Mouse (Mus musculus) heart, embryonic 14.5 days (tissue): ENCODE results near the gene Skp2. TPM values are rescaled to one million over a fixed set of nuclear protein-coding genes. Genes with fewer than 3 reads are reported as not detected.

Experiments used
- ATAC-seq: fragments of 200-750 bp; cut with Nextera tagmentation; 2 replicates; pipeline ENCODE4 v1.8.0; 2017; ENCODE audit warnings: low read depth, moderate TSS enrichment; ENCODE audit not compliant: insufficient number of reproducible peaks, insufficient read depth, low FRiP score
- H3K27ac ChIP-seq, 2 experiments: fragments of 200-500 bp in 1 of 2; fragments of 300-500 bp in 1 of 2; sonication (generic) in 1 of 2; replicated peaks in 1 of 2; 2 replicates each; pipeline ENCODE4 v1.5.1; 2012 to 2014; ENCODE audit warnings: low read depth in 2 of 2, low read length in 2 of 2, control low read depth in 1 of 2, mild to moderate bottlenecking in 1 of 2, mixed read lengths in 1 of 2; ENCODE audit not compliant: control insufficient read depth in 1 of 2, insufficient read depth in 1 of 2
- H3K27me3 ChIP-seq: fragments of 300-500 bp; sonication (generic); 2 replicates; pipeline ENCODE4 v1.6.1; 2014; ENCODE audit warnings: mild to moderate bottlenecking, low read length, control low read depth; ENCODE audit not compliant: control insufficient read depth, insufficient read depth
- H3K36me3 ChIP-seq: fragments of 300-500 bp; sonication (generic); 2 replicates; pipeline ENCODE4 v1.6.1; 2014; ENCODE audit warnings: mild to moderate bottlenecking, control low read depth, low read length, mixed read lengths; ENCODE audit not compliant: control insufficient read depth, insufficient read depth
- H3K4me1 ChIP-seq, 2 experiments: fragments of 200-500 bp in 1 of 2; fragments of 300-500 bp in 1 of 2; sonication (generic) in 1 of 2; 2 replicates each; pipeline ENCODE4 v1.6.1; 2012 to 2014; ENCODE audit warnings: low read length in 2 of 2, control low read depth in 1 of 2, mixed read lengths in 1 of 2; ENCODE audit not compliant: control insufficient read depth in 2 of 2, insufficient read depth in 2 of 2
- H3K4me2 ChIP-seq: fragments of 300-500 bp; sonication (generic); 2 replicates; pipeline ENCODE4 v1.6.1; 2014; ENCODE audit warnings: mild to moderate bottlenecking, low read length
- H3K4me3 ChIP-seq, 2 experiments: fragments of 200-500 bp in 1 of 2; fragments of 300-500 bp in 1 of 2; sonication (generic) in 1 of 2; 2 replicates each; pipeline ENCODE4 v1.5.1; 2012 to 2014; ENCODE audit warnings: low read length in 2 of 2, mild to moderate bottlenecking in 2 of 2, control low read depth in 1 of 2, low read depth in 1 of 2, moderate library complexity in 1 of 2; ENCODE audit not compliant: control insufficient read depth in 1 of 2, insufficient read depth in 1 of 2
- H3K9ac ChIP-seq: fragments of 300-500 bp; sonication (generic); 2 replicates; pipeline ENCODE4 v1.6.1; 2014; ENCODE audit warnings: mild to moderate bottlenecking, low read length
- H3K9me3 ChIP-seq: fragments of 300-500 bp; sonication (generic); 2 replicates; pipeline ENCODE4 v1.6.1; 2016; ENCODE audit warnings: low read length, control low read depth; ENCODE audit not compliant: control insufficient read depth
- WGBS: fragments of 180-500 bp; shearing (Covaris S2); extraction: QIAGEN DNeasy Blood & Tissue Kit; methylation state at CpG from one replicate; pipeline ENCODE4 v1.1.7; 2014; 5-methylcytosine and 5-hydroxymethylcytosine counted together
- polyA plus RNA-seq: library from polyadenylated mRNA; unstranded; fragments of >200 nt; fragmentation: Nextera tagmentation; extraction: Ambion mirVana; gene quantifications from 2 replicates; pipeline ENCODE4 v1.2.1, GENCODE M21; 2014

Skp2 gene
- polyA plus RNA-seq, 1 experiment from 2014 or later, result 23.1 TPM

GRCm38 (mm10) chr15:9073684-9074083 is 81.5 kb downstream of the Skp2 start:
- no peak for ATAC-seq
- Histone ChIP-seq H3K36me3 (no peaks in the 10 kb centered on the region), H3K27me3 (no peaks in the 10 kb centered on the region), H3K4me3 (peak overlapping the region; percentile 80 to 91; a peak in 3 of 4 replicates), H3K9me3 (no peaks in the 10 kb centered on the region), H3K4me2 (peak overlapping the region; percentile 71), H3K27ac (peak overlapping the region; percentile 79 to 94), H3K4me1 (peaks cover 31 to 58% of the 10 kb centered on the region in 2 experiments), H3K9ac (peak overlapping the region; percentile 96)
- 61% methylated on average over 5 of the region's 5 CpGs for WGBS

- peaks cover 28 to 52% of the 10 kb centered on the region in 2 experiments for H3K4me1 ChIP-seq
- WGBS, result 14% methylated on average over 12 of the region's 12 CpGs
Observed at GRCm38 (mm10) chr15:9073067-9073608, 82.1 kb downstream of the Skp2 start.

GRCm38 (mm10) chr15:9072630-9073029 is 82.6 kb downstream of the Skp2 start:
- 10% methylated on average over 5 of the region's 5 CpGs for WGBS
- no peaks in the 10 kb centered on the region for H3K9me3 ChIP-seq
- ATAC-seq, result no peak
- H3K4me1 ChIP-seq, result peaks cover 26 to 48% of the 10 kb centered on the region in 2 experiments
- H3K36me3 ChIP-seq, result no peaks in the 10 kb centered on the region
- H3K4me3 ChIP-seq, result peak overlapping the region; percentile 80 to 91
- H3K27me3 ChIP-seq, result no peaks in the 10 kb centered on the region
- H3K9ac ChIP-seq, result peak overlapping the region; percentile 96
- peak overlapping the region; percentile 71 for H3K4me2 ChIP-seq
- H3K27ac ChIP-seq, result peak overlapping the region; percentile 79 to 94

More at GRCm38 (mm10) chr15:9073067-9073608, 82.1 kb downstream of the Skp2 start:
- Histone ChIP-seq H3K9ac (peak overlapping the region; percentile 96), H3K27ac (peak overlapping the region; percentile 79 to 94), H3K4me3 (peak overlapping the region; percentile 80 to 91), H3K4me2 (peak overlapping the region; percentile 71), H3K36me3 (no peaks in the 10 kb centered on the region), H3K27me3 (no peaks in the 10 kb centered on the region), H3K9me3 (no peaks in the 10 kb centered on the region)
- no peak for ATAC-seq

GRCm38 (mm10) chr15:9071556-9072544 is 83.4 kb downstream of the Skp2 start:
- Histone ChIP-seq H3K4me3 (peak overlapping the region; percentile 80 to 91), H3K4me1 (peaks cover 22 to 43% of the 10 kb centered on the region in 2 experiments), H3K36me3 (no peaks in the 10 kb centered on the region), H3K4me2 (peak overlapping the region; percentile 71), H3K27me3 (no peaks in the 10 kb centered on the region), H3K27ac (peak overlapping the region; percentile 75 to 94), H3K9me3 (no peaks in the 10 kb centered on the region), H3K9ac (peak overlapping the region; percentile 96)
- peak; percentile 4; the same call in 1 of the 2 replicates for ATAC-seq
- under 1% methylated on average over 65 of the region's 66 CpGs for WGBS

- peak; percentile 99 for ATAC-seq
- H3K27ac ChIP-seq, result peak within 1 kb of the TSS; percentile 89 to 94
- no peaks in the 10 kb centered on the region for H3K9me3 ChIP-seq
- no peaks in the 10 kb centered on the region for H3K27me3 ChIP-seq
- H3K9ac ChIP-seq, result peak within 1 kb of the TSS; percentile 96
- no peaks in the 10 kb centered on the region for H3K36me3 ChIP-seq
- H3K4me2 ChIP-seq, result peak within 1 kb of the TSS; percentile 71
- H3K4me1 ChIP-seq, result peaks cover 16 to 35% of the 10 kb centered on the region in 2 experiments
- H3K4me3 ChIP-seq, result peak within 1 kb of the TSS; percentile 80 to 91
- WGBS, result under 1% methylated on average over 41 of the region's 54 CpGs
Observed at GRCm38 (mm10) chr15:9070912-9071555, 84.2 kb downstream of the Skp2 start, which contains the start of gene Nadk2. Gene Nadk2, plus strand, starts transcription at chr15:9071260.

- Histone ChIP-seq H3K9me3 (no peaks in the 10 kb centered on the region), H3K4me2 (peak overlapping the region; percentile 69), H3K4me1 (peaks cover 12 to 28% of the 10 kb centered on the region in 2 experiments), H3K36me3 (no peaks in the 10 kb centered on the region), H3K4me3 (peak overlapping the region; percentile 78 to 91), H3K27ac (peak overlapping the region; percentile 80 to 89), H3K9ac (peak overlapping the region; percentile 69), H3K27me3 (no peaks in the 10 kb centered on the region)
- WGBS, result 3% methylated on average over 3 of the region's 3 CpGs
- ATAC-seq, result no peak
Observed at GRCm38 (mm10) chr15:9070353-9070752, 84.9 kb downstream of the Skp2 start.

GRCm38 (mm10) chr15:9068881-9069280 is 86.3 kb downstream of the Skp2 start:
- Histone ChIP-seq H3K27ac (no peak overlapping the region), H3K9me3 (no peaks in the 10 kb centered on the region), H3K4me1 (peaks cover 2 to 15% of the 10 kb centered on the region in 2 experiments; a peak in 3 of 4 replicates), H3K36me3 (no peaks in the 10 kb centered on the region), H3K4me3 (no peak overlapping the region), H3K27me3 (no peaks in the 10 kb centered on the region), H3K4me2 (no peak overlapping the region), H3K9ac (no peak overlapping the region)
- ATAC-seq, result no peak
- 78% methylated on average over 4 of the region's 4 CpGs for WGBS
